Mouse (Mus musculus): ENCODE measurements around the gene Grm1. TPM values are rescaled to one million over a fixed set of nuclear protein-coding genes. Genes with fewer than 3 reads are reported as not detected.

Grm1 gene
- polyA plus RNA-seq, 1 experiment from 2014 or later, result not detected

DNA sequence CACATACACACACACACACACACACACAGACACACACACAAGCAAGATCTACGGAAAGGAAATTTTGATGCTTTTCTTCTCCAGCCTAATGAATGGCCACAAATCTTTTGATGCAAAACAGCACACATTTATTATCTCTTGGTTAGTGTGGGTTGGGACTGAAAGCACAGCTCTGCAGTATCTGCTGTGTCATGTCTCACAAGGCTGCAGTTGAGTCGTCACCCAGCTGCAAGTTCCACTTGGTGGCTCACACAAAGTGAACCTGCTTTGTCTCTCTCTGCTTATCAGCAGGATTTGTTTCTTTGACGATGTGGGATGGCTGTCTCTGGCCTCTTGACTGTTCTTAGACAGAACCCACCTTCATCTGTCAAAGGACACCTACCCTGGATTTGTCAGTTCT, 68.5 kb downstream of the Grm1 start:
- WGBS (ENCODE audit: insufficient replicate concordance), result 49% methylated on average over 3 of the region's 3 CpGs
- Histone ChIP-seq H3K4me2 (ENCODE audit: low read depth, low read length) (no peak overlapping the region), H3K9ac (ENCODE audit: low read depth, low read length) (no peak overlapping the region), H3K27me3 (ENCODE audit: control insufficient read depth, insufficient read depth, low read depth, low read length) (no peaks in the 10 kb centered on the region), H3K27ac (ENCODE audit: low read length) (no peak overlapping the region), H3K4me1 (ENCODE audit: control insufficient read depth, low read depth, low read length) (no peaks in the 10 kb centered on the region), H3K4me3 (ENCODE audit: low read depth, low read length) (no peak overlapping the region), H3K36me3 (ENCODE audit: control insufficient read depth, insufficient read depth) (no peaks in the 10 kb centered on the region), H3K9me3 (replicated peaks; ENCODE audit: control insufficient read depth, low read length) (no peaks in the 10 kb centered on the region)
- ATAC-seq (ENCODE audit: low read depth), result no peak

- WGBS (ENCODE audit: insufficient replicate concordance), result 20% methylated on average over 1 of the region's 1 CpGs
- Histone ChIP-seq H3K4me3 (ENCODE audit: low read depth, low read length) (no peak overlapping the region), H3K9ac (ENCODE audit: low read depth, low read length) (no peak overlapping the region), H3K9me3 (replicated peaks; ENCODE audit: control insufficient read depth, low read length) (no peaks in the 10 kb centered on the region), H3K4me1 (ENCODE audit: control insufficient read depth, low read depth, low read length) (no peaks in the 10 kb centered on the region), H3K27ac (ENCODE audit: low read length) (no peak overlapping the region), H3K27me3 (ENCODE audit: control insufficient read depth, insufficient read depth, low read depth, low read length) (no peaks in the 10 kb centered on the region), H3K4me2 (ENCODE audit: low read depth, low read length) (no peak overlapping the region), H3K36me3 (ENCODE audit: control insufficient read depth, insufficient read depth) (no peaks in the 10 kb centered on the region)
- no peak for ATAC-seq (ENCODE audit: low read depth)
These were observed 85.4 kb downstream of the Grm1 start for GRCm38 (mm10) chr10:10996766-10997165.

- Histone ChIP-seq H3K9ac (ENCODE audit: low read depth, low read length) (no peak overlapping the region), H3K36me3 (ENCODE audit: control insufficient read depth, insufficient read depth) (no peaks in the 10 kb centered on the region), H3K4me3 (ENCODE audit: low read depth, low read length) (no peak overlapping the region), H3K4me2 (ENCODE audit: low read depth, low read length) (no peak overlapping the region), H3K9me3 (replicated peaks; ENCODE audit: control insufficient read depth, low read length) (no peaks in the 10 kb centered on the region), H3K27me3 (ENCODE audit: control insufficient read depth, insufficient read depth, low read depth, low read length) (no peaks in the 10 kb centered on the region), H3K27ac (ENCODE audit: low read length) (no peak overlapping the region), H3K4me1 (ENCODE audit: control insufficient read depth, low read depth, low read length) (no peaks in the 10 kb centered on the region)
- 57% methylated on average over 3 of the region's 3 CpGs for WGBS (ENCODE audit: insufficient replicate concordance)
- ATAC-seq (ENCODE audit: low read depth), result no peak
These were observed 90.4 kb downstream of the Grm1 start for GRCm38 (mm10) chr10:10991708-10992107.

DNA sequence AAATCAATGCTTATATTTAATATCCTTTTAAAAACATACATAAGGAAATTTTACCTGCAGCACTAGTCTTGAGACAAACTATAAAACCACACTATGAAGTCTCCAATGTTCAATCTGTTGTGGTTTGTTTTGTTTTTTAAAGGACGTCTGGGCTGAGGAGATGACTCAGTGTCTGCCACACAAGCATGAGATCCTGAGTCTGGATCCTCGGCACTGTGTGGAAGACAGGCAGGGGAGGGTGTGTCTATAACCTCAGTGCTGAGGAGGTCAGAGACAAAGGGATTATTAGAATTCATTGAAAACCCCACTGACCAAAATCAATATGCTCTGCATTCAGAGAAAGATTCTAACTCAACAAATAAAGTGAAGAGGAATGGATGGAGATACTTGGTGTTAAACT, 110.8 kb downstream of the Grm1 start:
- WGBS (ENCODE audit: insufficient replicate concordance), result 46% methylated on average over 2 of the region's 2 CpGs
- no peak for ATAC-seq (ENCODE audit: low read depth)

DNA sequence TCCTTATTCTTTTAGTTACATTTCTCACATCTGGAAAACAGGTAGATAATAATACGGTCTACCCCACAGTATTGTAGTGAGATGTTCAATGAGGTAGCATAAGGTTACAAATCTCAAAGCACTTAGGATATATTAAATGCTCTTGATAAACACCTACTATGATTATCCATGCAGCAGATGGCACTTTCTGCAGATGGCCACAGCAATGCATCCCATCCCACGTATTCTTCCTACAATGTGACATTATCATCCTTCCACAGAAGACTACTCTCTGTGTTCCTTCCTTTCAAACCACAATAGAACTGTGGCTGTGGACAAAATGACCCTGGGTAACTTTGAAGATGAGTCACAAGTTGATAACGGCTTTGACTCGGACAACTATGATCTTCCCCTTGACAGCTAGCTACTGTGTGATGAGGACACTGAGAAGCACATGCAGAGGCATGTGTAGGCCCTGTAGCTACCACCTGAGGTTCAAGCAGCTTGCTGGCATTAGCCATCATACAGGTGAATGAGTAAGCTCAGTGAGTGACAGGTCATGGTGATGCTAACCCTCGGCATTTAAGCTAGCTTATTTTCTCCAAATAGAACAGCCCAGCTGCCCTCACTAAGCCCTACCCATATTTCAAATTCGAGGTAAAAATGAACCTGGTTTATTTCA, 117.5 kb downstream of the Grm1 start:
- H3K27me3 ChIP-seq (ENCODE audit: control insufficient read depth, insufficient read depth, low read depth, low read length), result no peaks in the 10 kb centered on the region
- H3K4me1 ChIP-seq (ENCODE audit: control insufficient read depth, low read depth, low read length), result no peaks in the 10 kb centered on the region
- no peak overlapping the region for H3K27ac ChIP-seq (ENCODE audit: low read length)
- H3K9me3 ChIP-seq (replicated peaks; ENCODE audit: control insufficient read depth, low read length), result peaks cover 3% of the 10 kb centered on the region; the same call in 1 of the 2 replicates
- 51% methylated on average over 6 of the region's 6 CpGs for WGBS (ENCODE audit: insufficient replicate concordance)
- H3K4me3 ChIP-seq (ENCODE audit: low read depth, low read length), result no peak overlapping the region
- no peak overlapping the region for H3K4me2 ChIP-seq (ENCODE audit: low read depth, low read length)
- no peak overlapping the region for H3K9ac ChIP-seq (ENCODE audit: low read depth, low read length)
- ATAC-seq (ENCODE audit: low read depth), result no peak
- H3K36me3 ChIP-seq (ENCODE audit: control insufficient read depth, insufficient read depth), result no peaks in the 10 kb centered on the region

More for the DNA sequence above, 110.8 kb downstream of the Grm1 start:
- H3K4me3 ChIP-seq (ENCODE audit: low read depth, low read length), result no peak overlapping the region
- no peak overlapping the region for H3K27ac ChIP-seq (ENCODE audit: low read length)
- no peak overlapping the region for H3K9ac ChIP-seq (ENCODE audit: low read depth, low read length)
- no peak overlapping the region for H3K4me2 ChIP-seq (ENCODE audit: low read depth, low read length)
- no peaks in the 10 kb centered on the region for H3K9me3 ChIP-seq (replicated peaks; ENCODE audit: control insufficient read depth, low read length)
- no peaks in the 10 kb centered on the region for H3K4me1 ChIP-seq (ENCODE audit: control insufficient read depth, low read depth, low read length)
- H3K36me3 ChIP-seq (ENCODE audit: control insufficient read depth, insufficient read depth), result no peaks in the 10 kb centered on the region
- no peaks in the 10 kb centered on the region for H3K27me3 ChIP-seq (ENCODE audit: control insufficient read depth, insufficient read depth, low read depth, low read length)

- Histone ChIP-seq H3K27ac (ENCODE audit: low read length) (no peak overlapping the region), H3K9me3 (replicated peaks; ENCODE audit: control insufficient read depth, low read length) (no peaks in the 10 kb centered on the region), H3K4me3 (ENCODE audit: low read depth, low read length) (no peak overlapping the region), H3K9ac (ENCODE audit: low read depth, low read length) (no peak overlapping the region), H3K4me1 (ENCODE audit: control insufficient read depth, low read depth, low read length) (no peaks in the 10 kb centered on the region), H3K4me2 (ENCODE audit: low read depth, low read length) (no peak overlapping the region), H3K36me3 (ENCODE audit: control insufficient read depth, insufficient read depth) (no peaks in the 10 kb centered on the region), H3K27me3 (ENCODE audit: control insufficient read depth, insufficient read depth, low read depth, low read length) (no peaks in the 10 kb centered on the region)
- WGBS (ENCODE audit: insufficient replicate concordance), result 64% methylated on average over 3 of the region's 3 CpGs
- no peak for ATAC-seq (ENCODE audit: low read depth)
These were observed 131.6 kb downstream of the Grm1 start for GRCm38 (mm10) chr10:10950557-10950956.

DNA sequence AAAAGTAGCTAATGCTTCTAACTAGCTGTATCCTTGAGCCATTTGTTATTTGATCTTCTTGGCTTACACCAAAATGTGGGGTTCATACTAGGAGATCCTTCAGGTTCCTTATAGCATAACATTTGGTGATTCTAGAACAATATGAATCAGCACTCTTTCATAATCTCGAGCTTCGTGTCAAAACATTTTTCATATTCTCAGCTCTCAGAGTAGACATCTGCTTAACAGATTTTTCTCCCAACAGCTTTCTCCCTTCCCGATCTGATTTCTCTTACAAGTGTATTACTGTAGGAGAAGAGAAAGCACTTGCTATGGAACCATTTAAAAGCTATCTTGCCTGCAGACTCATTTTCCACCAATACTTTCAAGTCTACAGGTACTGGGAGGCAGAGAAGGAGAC, 133.0 kb downstream of the Grm1 start:
- no peak for ATAC-seq (ENCODE audit: low read depth)
- Histone ChIP-seq H3K27ac (ENCODE audit: low read length) (no peak overlapping the region), H3K9ac (ENCODE audit: low read depth, low read length) (no peak overlapping the region), H3K4me1 (ENCODE audit: control insufficient read depth, low read depth, low read length) (no peaks in the 10 kb centered on the region), H3K4me3 (ENCODE audit: low read depth, low read length) (no peak overlapping the region), H3K36me3 (ENCODE audit: control insufficient read depth, insufficient read depth) (no peaks in the 10 kb centered on the region), H3K27me3 (ENCODE audit: control insufficient read depth, insufficient read depth, low read depth, low read length) (no peaks in the 10 kb centered on the region), H3K9me3 (replicated peaks; ENCODE audit: control insufficient read depth, low read length) (no peaks in the 10 kb centered on the region), H3K4me2 (ENCODE audit: low read depth, low read length) (no peak overlapping the region)
- 62% methylated on average over 3 of the region's 3 CpGs for WGBS (ENCODE audit: insufficient replicate concordance)

DNA sequence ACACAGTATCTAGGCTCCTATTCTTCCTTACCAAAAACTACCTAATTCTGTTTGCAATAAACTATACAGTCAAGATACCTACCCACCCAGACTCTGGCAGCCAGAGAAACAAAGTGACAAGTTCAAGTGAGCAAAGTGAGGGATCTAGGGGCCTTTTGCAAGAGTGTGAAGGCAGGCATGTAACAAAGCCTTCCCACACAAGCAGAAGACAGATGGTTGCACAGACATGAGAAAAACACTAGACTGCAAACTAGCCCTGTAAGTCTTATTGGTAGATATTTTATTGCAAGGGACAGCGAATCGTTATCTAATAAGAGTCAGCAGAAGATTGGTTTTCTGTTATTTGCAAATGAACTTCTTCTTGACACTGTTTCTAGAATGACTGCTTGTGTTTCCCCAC, 134.6 kb downstream of the Grm1 start:
- no peaks in the 10 kb centered on the region for H3K27me3 ChIP-seq (ENCODE audit: control insufficient read depth, insufficient read depth, low read depth, low read length)
- H3K4me2 ChIP-seq (ENCODE audit: low read depth, low read length), result no peak overlapping the region
- H3K27ac ChIP-seq (ENCODE audit: low read length), result no peak overlapping the region
- 74% methylated on average over 2 of the region's 2 CpGs for WGBS (ENCODE audit: insufficient replicate concordance)
- no peaks in the 10 kb centered on the region for H3K9me3 ChIP-seq (replicated peaks; ENCODE audit: control insufficient read depth, low read length)
- no peak for ATAC-seq (ENCODE audit: low read depth)
- H3K4me3 ChIP-seq (ENCODE audit: low read depth, low read length), result no peak overlapping the region
- no peaks in the 10 kb centered on the region for H3K4me1 ChIP-seq (ENCODE audit: control insufficient read depth, low read depth, low read length)
- no peak overlapping the region for H3K9ac ChIP-seq (ENCODE audit: low read depth, low read length)
- no peaks in the 10 kb centered on the region for H3K36me3 ChIP-seq (ENCODE audit: control insufficient read depth, insufficient read depth)

GRCm38 (mm10) chr10:10944003-10944402, 138.2 kb downstream of the Grm1 start:
- no peaks in the 10 kb centered on the region for H3K4me1 ChIP-seq (ENCODE audit: control insufficient read depth, low read depth, low read length)
- ATAC-seq (ENCODE audit: low read depth), result no peak
- no peak overlapping the region for H3K4me3 ChIP-seq (ENCODE audit: low read depth, low read length)
- no peak overlapping the region for H3K27ac ChIP-seq (ENCODE audit: low read length)
- no peaks in the 10 kb centered on the region for H3K27me3 ChIP-seq (ENCODE audit: control insufficient read depth, insufficient read depth, low read depth, low read length)
- no peak overlapping the region for H3K4me2 ChIP-seq (ENCODE audit: low read depth, low read length)
- H3K9me3 ChIP-seq (replicated peaks; ENCODE audit: control insufficient read depth, low read length), result no peaks in the 10 kb centered on the region
- 53% methylated on average over 2 of the region's 2 CpGs for WGBS (ENCODE audit: insufficient replicate concordance)
- H3K36me3 ChIP-seq (ENCODE audit: control insufficient read depth, insufficient read depth), result no peaks in the 10 kb centered on the region
- H3K9ac ChIP-seq (ENCODE audit: low read depth, low read length), result no peak overlapping the region

Measured in liver, embryonic 16.5 days (tissue).